ENCODE assay signal across 8 mouse cellular contexts in genomic region chr19:4301735-4302651, GRCm38 (mm10). TPM values are rescaled to one million over a fixed set of nuclear protein-coding genes. Genes with fewer than 3 reads are reported as not detected.
DNase-seq lines count a peak whose midpoint lies in the region; ATAC-seq and TF ChIP-seq lines count a peak whose summit lies in the region.

No protein-coding gene starts in this region.

- no peak for TF ChIP-seq CTCF in kidney, postnatal 0 days (IDR thresholded peaks at IDR 0.05; ENCODE audit: low read depth)

- no peaks in the 10 kb centered on the region for H3K27me3 ChIP-seq in heart, embryonic 11.5 days (ENCODE audit: control insufficient read depth, insufficient read depth, low read length)
- H3K27me3 ChIP-seq in kidney, postnatal 0 days (ENCODE audit: insufficient read depth, low read length): no peaks in the 10 kb centered on the region

- H3K4me1 ChIP-seq in brown adipose tissue, adult 24 weeks (ENCODE audit: control insufficient read depth, insufficient read depth, insufficient read length, low read length): peaks cover 73% of the 10 kb centered on the region
- peaks cover 52% of the 10 kb centered on the region for H3K4me1 ChIP-seq in heart, embryonic 11.5 days (ENCODE audit: control insufficient read depth, insufficient read depth, low read length)
- peaks cover 52% of the 10 kb centered on the region for H3K4me1 ChIP-seq in kidney, postnatal 0 days (replicated peaks; ENCODE audit: insufficient read depth, low read length)

- peak; percentile 45 to 56 for DNase-seq in frontal cortex, postnatal 36 days (ENCODE audit: low spot score in 2 of 2)
- DNase-seq in frontal cortex, postnatal 10 days (ENCODE audit: low spot score in 2 of 2): no peak
- peak; percentile 89 for DNase-seq in kidney, postnatal 0 days (ENCODE audit: low spot score)
- DNase-seq in lung, postnatal 14 days: peak; percentile 54
- DNase-seq in right cerebral cortex, postnatal 14 days: peak; percentile 51
- DNase-seq in urinary bladder, postnatal 25 days (ENCODE audit: low spot score): no peak

- H3K9ac ChIP-seq in heart, embryonic 11.5 days (ENCODE audit: low read depth, low read length): peak overlapping the region; percentile 43; the same call in 1 of the 2 replicates
- peak overlapping the region; percentile 35; the same call in 1 of the 2 replicates for H3K9ac ChIP-seq in kidney, postnatal 0 days (ENCODE audit: low read depth, low read length)

- H3K4me2 ChIP-seq in heart, embryonic 11.5 days: peak overlapping the region; percentile 55
- peak overlapping the region; percentile 47 for H3K4me2 ChIP-seq in kidney, postnatal 0 days (ENCODE audit: low read length)

- peak overlapping the region; percentile 27 for H3K4me3 ChIP-seq in brown adipose tissue, adult 24 weeks (ENCODE audit: insufficient read depth, low read depth, low read length)
- H3K4me3 ChIP-seq in heart, embryonic 11.5 days (ENCODE audit: low read depth, low read length): 0 out of 2 replicates have a peak overlapping the region, but pooled peaks have one; percentile 12
- no peak overlapping the region for H3K4me3 ChIP-seq in kidney, postnatal 0 days (replicated peaks; ENCODE audit: low read depth, low read length)

- H3K9me3 ChIP-seq in heart, embryonic 11.5 days (replicated peaks; ENCODE audit: control insufficient read depth, low read length): no peaks in the 10 kb centered on the region
- H3K9me3 ChIP-seq in kidney, postnatal 0 days (replicated peaks; ENCODE audit: low read length): no peaks in the 10 kb centered on the region

- H3K36me3 ChIP-seq in heart, embryonic 11.5 days (ENCODE audit: control insufficient read depth, insufficient read depth, low read length): no peaks in the 10 kb centered on the region
- H3K36me3 ChIP-seq in kidney, postnatal 0 days (ENCODE audit: insufficient read depth, low read length): no peaks in the 10 kb centered on the region

- no peak for ATAC-seq in heart, embryonic 11.5 days (replicated peaks; ENCODE audit: insufficient number of reproducible peaks, low FRiP score, low TSS enrichment)
- no peak; the same call in 1 of the 2 replicates for ATAC-seq in kidney, postnatal 0 days (replicated peaks; ENCODE audit: low FRiP score, low read depth)

- 25% methylated on average over 21 of the region's 21 CpGs for WGBS in heart, embryonic 11.5 days (ENCODE audit: insufficient replicate concordance)
- WGBS in kidney, postnatal 0 days: 15% methylated on average over 21 of the region's 21 CpGs

- peak overlapping the region; percentile 57 for H3K27ac ChIP-seq in brown adipose tissue, adult 24 weeks (replicated peaks; ENCODE audit: low read depth, low read length)
- peak overlapping the region; percentile 66 for H3K27ac ChIP-seq in heart, embryonic 11.5 days (ENCODE audit: low read depth, low read length)
- H3K27ac ChIP-seq in kidney, postnatal 0 days: peak overlapping the region; percentile 85

RNA-seq across cellular contexts. Expression of gene Grk2, which starts 4.0 kb away (rescaled TPM):
- 30.7 and 35.9 TPM in 2 replicates for polyA plus RNA-seq in brown adipose tissue, adult 24 weeks (2012; ENCODE audit: insufficient read depth, insufficient read length, missing spikeins)
- polyA plus RNA-seq in heart, embryonic 11.5 days (2014; fragmentation: Nextera tagmentation; extraction: Ambion mirVana): 12.0 and 14.2 TPM in 2 replicates
- polyA plus RNA-seq in kidney, postnatal 0 days (2015; fragmentation: Nextera tagmentation; extraction: Ambion mirVana): 12.8 and 14.4 TPM in 2 replicates

RNA-seq across cellular contexts. Expression of gene Ankrd13d, which starts 19.1 kb away (rescaled TPM):
- 0.87 TPM in 1 of 2 replicates, not detected in the other for polyA plus RNA-seq in brown adipose tissue, adult 24 weeks (2012; ENCODE audit: insufficient read depth, insufficient read length, missing spikeins)
- polyA plus RNA-seq in heart, embryonic 11.5 days (2014; fragmentation: Nextera tagmentation; extraction: Ambion mirVana): 2.1 and 2.2 TPM in 2 replicates
- 3.9 and 5.4 TPM in 2 replicates for polyA plus RNA-seq in kidney, postnatal 0 days (2015; fragmentation: Nextera tagmentation; extraction: Ambion mirVana)

RNA-seq across cellular contexts. Expression of gene Ssh3, which starts 33.0 kb away (rescaled TPM):
- 3.3 and 4.8 TPM in 2 replicates for polyA plus RNA-seq in brown adipose tissue, adult 24 weeks (2012; ENCODE audit: insufficient read depth, insufficient read length, missing spikeins)
- polyA plus RNA-seq in heart, embryonic 11.5 days (2014; fragmentation: Nextera tagmentation; extraction: Ambion mirVana): 3.1 and 3.6 TPM in 2 replicates
- 15.6 and 18.8 TPM in 2 replicates for polyA plus RNA-seq in kidney, postnatal 0 days (2015; fragmentation: Nextera tagmentation; extraction: Ambion mirVana)

Comparison
In these comparisons a context has a peak if more than half of its experiments do, and no peak if none do; other contexts are left out.
1. DNase-seq: peak in frontal cortex, postnatal 36 days (2 of 2), kidney, postnatal 0 days (single experiment), lung, postnatal 14 days (single experiment) and right cerebral cortex, postnatal 14 days (single experiment); none in frontal cortex, postnatal 10 days (0 of 2) and urinary bladder, postnatal 25 days (single experiment).
2. Peak in every context shown above with its lines, with median percentiles within 50 percentile points of each other: H3K27ac ChIP-seq.